Mouse (Mus musculus) neural tube, embryonic 12.5 days (tissue): Measurements from ENCODE around the gene Ier5. TPM values are rescaled to one million over a fixed set of nuclear protein-coding genes. Genes with fewer than 3 reads are reported as not detected.

Source experiments
- ATAC-seq: fragments of 200-750 bp; cut with Nextera tagmentation; 2 replicates; pipeline ENCODE4 v1.8.0; 2017; ENCODE audit warnings: low read depth, mild to moderate bottlenecking, moderate TSS enrichment, moderate library complexity; ENCODE audit not compliant: low FRiP score
- H3K27ac ChIP-seq: fragments of 300-500 bp; sonication (generic); 2 replicates; pipeline ENCODE4 v1.5.1; 2016
- H3K27me3 ChIP-seq: fragments of 300-500 bp; sonication (generic); replicated peaks from 2 replicates; pipeline ENCODE4 v1.6.1; 2016; ENCODE audit warnings: mild to moderate bottlenecking
- H3K36me3 ChIP-seq: fragments of 300-500 bp; sonication (generic); 2 replicates; pipeline ENCODE4 v1.6.1; 2016; ENCODE audit warnings: mild to moderate bottlenecking
- H3K4me1 ChIP-seq: fragments of 300-500 bp; sonication (generic); 2 replicates; pipeline ENCODE4 v1.6.1; 2016
- H3K4me2 ChIP-seq: fragments of 300-500 bp; sonication (generic); replicated peaks from 2 replicates; pipeline ENCODE4 v1.6.1; 2016; ENCODE audit warnings: mild to moderate bottlenecking
- H3K4me3 ChIP-seq: fragments of 300-500 bp; sonication (generic); 2 replicates; pipeline ENCODE4 v1.5.1; 2016
- H3K9ac ChIP-seq: fragments of 300-500 bp; sonication (generic); 2 replicates; pipeline ENCODE4 v1.6.1; 2016; ENCODE audit warnings: mild to moderate bottlenecking
- H3K9me3 ChIP-seq: fragments of 300-500 bp; sonication (generic); 2 replicates; pipeline ENCODE4 v1.6.1; 2016; ENCODE audit warnings: mild to moderate bottlenecking
- WGBS: fragments of 180-500 bp; shearing (Covaris S2); methylation state at CpG from one replicate; pipeline ENCODE4 v1.1.7; 2016; 5-methylcytosine and 5-hydroxymethylcytosine counted together
- polyA plus RNA-seq: library from polyadenylated mRNA; unstranded; fragments of >200 nt; fragmentation: Nextera tagmentation; extraction: Ambion mirVana; gene quantifications from 2 replicates; pipeline ENCODE4 v1.2.1, GENCODE M21; 2016

The Ier5 gene
- polyA plus RNA-seq, 1 experiment from 2014 or later: 23.2 TPM

DNA sequence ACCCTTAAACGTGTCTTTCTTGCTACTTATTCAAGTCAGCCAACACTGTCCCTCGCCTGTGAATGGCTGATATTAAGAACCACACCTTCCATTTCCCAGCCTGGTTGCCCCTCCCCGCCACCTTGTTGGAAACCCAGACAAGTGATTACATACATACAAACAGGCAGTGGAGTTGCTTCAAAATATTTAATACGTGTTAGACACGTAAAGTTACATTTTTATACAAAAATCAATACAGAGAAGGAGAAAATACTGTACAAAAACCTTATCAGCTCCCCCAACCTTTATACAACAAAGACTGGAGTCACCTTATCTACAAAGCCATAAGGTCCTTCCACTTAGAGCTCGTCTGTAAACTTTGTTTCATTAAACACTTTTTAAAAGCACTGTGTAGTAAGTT, 2.1 kb downstream of the Ier5 start:
- Histone ChIP-seq H3K9ac (peak overlapping the region; percentile 100; the same call in 1 of the 2 replicates), H3K4me2 (peak overlapping the region; percentile 79)
- 32% methylated on average over 6 of the region's 6 CpGs for WGBS

DNA sequence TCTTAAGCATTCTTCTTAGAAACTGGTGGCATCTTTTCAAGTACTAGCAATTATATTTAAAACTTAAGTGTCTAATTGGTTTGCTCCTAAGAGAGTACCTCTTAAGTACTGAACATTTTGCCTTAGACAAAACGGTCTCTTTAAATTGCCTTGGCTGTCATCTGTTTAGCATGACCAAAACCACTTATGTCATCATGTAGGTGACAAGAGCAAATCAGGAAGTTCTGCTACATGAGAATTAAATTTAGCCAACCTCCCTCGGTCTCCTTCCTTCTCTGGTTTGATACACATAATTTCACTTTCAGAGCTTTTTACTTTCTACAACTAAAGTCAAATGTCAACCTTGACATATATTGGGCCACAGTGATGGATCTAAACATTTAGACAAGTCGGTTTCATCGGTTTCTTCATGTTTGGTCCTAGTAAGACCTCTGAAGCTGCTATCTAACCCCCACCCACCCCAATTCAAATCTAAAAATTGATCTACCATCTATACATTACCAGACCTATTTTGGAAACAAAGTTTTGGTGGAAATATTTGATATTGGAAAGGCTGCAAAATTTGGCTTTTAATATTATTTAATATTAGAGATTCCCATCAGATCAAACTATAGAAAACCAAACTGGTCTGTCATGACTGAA, 2.7 kb downstream of the Ier5 start:
- peak overlapping the region; percentile 79 for H3K4me2 ChIP-seq
- no peak overlapping the region for H3K27ac ChIP-seq
- H3K36me3 ChIP-seq: no peaks in the 10 kb centered on the region
- H3K4me3 ChIP-seq: peak overlapping the region; percentile 100
- peaks cover 32% of the 10 kb centered on the region for H3K4me1 ChIP-seq
- 88% methylated on average over 4 of the region's 4 CpGs for WGBS
- H3K9ac ChIP-seq: no peak overlapping the region
- no peak for ATAC-seq
- H3K9me3 ChIP-seq: no peaks in the 10 kb centered on the region
- H3K27me3 ChIP-seq: no peaks in the 10 kb centered on the region

More for the DNA sequence above, 2.1 kb downstream of the Ier5 start:
- Histone ChIP-seq H3K27ac (no peak overlapping the region), H3K9me3 (no peaks in the 10 kb centered on the region), H3K27me3 (no peaks in the 10 kb centered on the region), H3K4me3 (peak overlapping the region; percentile 100), H3K36me3 (no peaks in the 10 kb centered on the region), H3K4me1 (peaks cover 26% of the 10 kb centered on the region)
- ATAC-seq: no peak

- peaks cover 36% of the 10 kb centered on the region for H3K4me1 ChIP-seq
- H3K9me3 ChIP-seq: no peaks in the 10 kb centered on the region
- H3K36me3 ChIP-seq: no peaks in the 10 kb centered on the region
- no peaks in the 10 kb centered on the region for H3K27me3 ChIP-seq
- H3K9ac ChIP-seq: no peak overlapping the region
- H3K4me3 ChIP-seq: no peak overlapping the region
- no peak for ATAC-seq
- WGBS: 59% methylated on average over 9 of the region's 9 CpGs
- no peak overlapping the region for H3K4me2 ChIP-seq
- no peak overlapping the region for H3K27ac ChIP-seq
Measured at GRCm38 (mm10) chr1:155093971-155094707, 5.3 kb downstream of the Ier5 start.

- no peak overlapping the region for H3K4me2 ChIP-seq
- no peak overlapping the region for H3K27ac ChIP-seq
- peaks cover 36% of the 10 kb centered on the region for H3K4me1 ChIP-seq
- 0 out of 2 replicates have a peak, but pooled peaks have one; percentile 14 for ATAC-seq
- no peaks in the 10 kb centered on the region for H3K36me3 ChIP-seq
- WGBS: 35% methylated on average over 4 of the region's 4 CpGs
- H3K9ac ChIP-seq: no peak overlapping the region
- no peaks in the 10 kb centered on the region for H3K27me3 ChIP-seq
- no peaks in the 10 kb centered on the region for H3K9me3 ChIP-seq
- no peak overlapping the region for H3K4me3 ChIP-seq
Measured at GRCm38 (mm10) chr1:155093145-155093791, 6.2 kb downstream of the Ier5 start.

GRCm38 (mm10) chr1:155091842-155092800, 7.3 kb downstream of the Ier5 start:
- ATAC-seq: peak; percentile 81
- H3K4me1 ChIP-seq: peaks cover 33% of the 10 kb centered on the region
- peak overlapping the region; percentile 53; the same call in 1 of the 2 replicates for H3K27ac ChIP-seq
- WGBS: 10% methylated on average over 14 of the region's 14 CpGs
- no peak overlapping the region for H3K9ac ChIP-seq
- no peaks in the 10 kb centered on the region for H3K27me3 ChIP-seq
- peak overlapping the region; percentile 32 for H3K4me2 ChIP-seq
- no peak overlapping the region for H3K4me3 ChIP-seq
- H3K36me3 ChIP-seq: no peaks in the 10 kb centered on the region
- H3K9me3 ChIP-seq: no peaks in the 10 kb centered on the region

- no peak for ATAC-seq
- no peak overlapping the region for H3K9ac ChIP-seq
- H3K36me3 ChIP-seq: no peaks in the 10 kb centered on the region
- H3K4me3 ChIP-seq: no peak overlapping the region
- H3K27ac ChIP-seq: no peak overlapping the region
- no peaks in the 10 kb centered on the region for H3K27me3 ChIP-seq
- H3K9me3 ChIP-seq: no peaks in the 10 kb centered on the region
- WGBS: 61% methylated on average over 7 of the region's 7 CpGs
- no peak overlapping the region for H3K4me2 ChIP-seq
- H3K4me1 ChIP-seq: peaks cover 34% of the 10 kb centered on the region
Measured at GRCm38 (mm10) chr1:155091374-155091841, 8.0 kb downstream of the Ier5 start.

- no peak overlapping the region for H3K4me2 ChIP-seq
- H3K9me3 ChIP-seq: no peaks in the 10 kb centered on the region
- no peak overlapping the region for H3K27ac ChIP-seq
- WGBS: 70% methylated on average over 1 of the region's 1 CpGs
- no peak overlapping the region for H3K9ac ChIP-seq
- H3K4me3 ChIP-seq: no peak overlapping the region
- no peak for ATAC-seq
- H3K27me3 ChIP-seq: no peaks in the 10 kb centered on the region
- H3K36me3 ChIP-seq: no peaks in the 10 kb centered on the region
- peaks cover 40% of the 10 kb centered on the region for H3K4me1 ChIP-seq
Measured at GRCm38 (mm10) chr1:155090736-155091135, 8.7 kb downstream of the Ier5 start.

DNA sequence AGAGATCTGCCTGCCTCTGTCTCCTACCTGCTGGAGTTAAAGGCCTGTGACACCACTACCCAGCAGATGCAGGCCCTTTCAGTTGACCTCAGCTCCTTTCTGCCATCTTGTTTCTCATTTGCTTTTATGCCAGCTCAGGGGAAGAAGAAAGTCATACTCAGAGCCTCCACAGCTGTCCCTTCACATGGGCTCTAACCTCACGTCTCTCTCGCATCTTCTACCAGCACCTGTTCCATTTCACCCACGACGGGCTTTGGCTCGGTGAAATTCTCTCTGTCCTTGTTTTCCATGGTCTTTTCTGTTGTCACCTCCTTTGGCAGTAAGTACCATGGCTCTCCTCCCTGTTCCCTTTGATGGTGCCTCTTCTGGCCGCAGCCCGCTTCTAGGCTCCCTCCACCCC, 9.1 kb downstream of the Ier5 start:
- Histone ChIP-seq H3K27ac (no peak overlapping the region), H3K9ac (no peak overlapping the region), H3K4me1 (peaks cover 45% of the 10 kb centered on the region), H3K9me3 (no peaks in the 10 kb centered on the region), H3K4me2 (no peak overlapping the region), H3K36me3 (no peaks in the 10 kb centered on the region), H3K27me3 (no peaks in the 10 kb centered on the region), H3K4me3 (no peak overlapping the region)
- WGBS: 94% methylated on average over 7 of the region's 7 CpGs
- ATAC-seq: no peak

GRCm38 (mm10) chr1:155088847-155089603, 10.4 kb downstream of the Ier5 start:
- H3K4me2 ChIP-seq: no peak overlapping the region
- H3K4me3 ChIP-seq: no peak overlapping the region
- no peaks in the 10 kb centered on the region for H3K27me3 ChIP-seq
- 74% methylated on average over 16 of the region's 16 CpGs for WGBS
- no peak overlapping the region for H3K27ac ChIP-seq
- H3K36me3 ChIP-seq: no peaks in the 10 kb centered on the region
- H3K9ac ChIP-seq: no peak overlapping the region
- ATAC-seq: no peak
- H3K4me1 ChIP-seq: peaks cover 57% of the 10 kb centered on the region
- H3K9me3 ChIP-seq: no peaks in the 10 kb centered on the region

DNA sequence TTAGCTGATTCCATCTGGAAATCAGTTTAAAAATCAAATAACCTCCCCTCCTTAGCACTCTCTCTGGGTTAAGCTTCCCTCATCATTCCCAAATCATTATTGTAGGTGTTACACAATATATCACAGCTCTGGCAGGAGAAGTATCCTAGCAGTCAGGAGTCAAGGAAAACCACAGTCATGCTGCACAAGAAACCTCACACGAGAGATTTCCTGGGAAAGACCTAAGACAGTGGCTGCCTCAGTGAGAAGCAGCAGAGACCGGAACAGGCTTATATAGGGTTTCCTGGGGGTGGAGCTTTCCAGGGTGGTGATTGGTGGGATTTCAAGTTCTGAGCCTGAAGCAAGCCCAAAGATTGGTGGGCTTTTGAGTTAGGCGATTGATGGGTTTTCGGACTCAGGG, 11.4 kb downstream of the Ier5 start:
- Histone ChIP-seq H3K27ac (no peak overlapping the region), H3K4me3 (no peak overlapping the region), H3K4me1 (peaks cover 53% of the 10 kb centered on the region), H3K9ac (no peak overlapping the region), H3K36me3 (no peaks in the 10 kb centered on the region), H3K27me3 (no peaks in the 10 kb centered on the region), H3K4me2 (no peak overlapping the region), H3K9me3 (no peaks in the 10 kb centered on the region)
- WGBS: 95% methylated on average over 4 of the region's 4 CpGs
- no peak for ATAC-seq

DNA sequence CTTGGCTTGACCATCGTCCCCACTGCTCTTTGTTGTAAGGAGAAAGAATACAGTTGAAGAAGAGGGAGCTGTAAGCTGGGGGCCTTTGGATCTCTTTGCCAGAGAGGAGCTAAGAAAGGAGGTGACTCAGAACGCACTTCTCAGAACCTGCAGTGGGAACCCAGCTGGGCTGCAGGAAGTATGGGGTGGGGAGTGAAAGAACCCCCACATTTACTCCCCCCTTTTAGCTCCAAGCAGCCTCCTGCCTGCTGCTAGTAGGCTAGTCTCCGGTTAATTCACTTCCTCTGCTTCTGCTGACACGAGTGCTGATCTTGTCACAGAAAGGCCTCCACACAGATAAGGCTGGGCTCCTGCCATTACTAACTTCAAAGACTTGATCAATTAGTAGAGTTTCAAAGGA, 12.5 kb downstream of the Ier5 start:
- H3K36me3 ChIP-seq: no peaks in the 10 kb centered on the region
- no peak overlapping the region for H3K4me3 ChIP-seq
- H3K27ac ChIP-seq: no peak overlapping the region
- H3K9me3 ChIP-seq: no peaks in the 10 kb centered on the region
- no peaks in the 10 kb centered on the region for H3K27me3 ChIP-seq
- H3K4me1 ChIP-seq: peaks cover 53% of the 10 kb centered on the region
- ATAC-seq: no peak
- H3K9ac ChIP-seq: no peak overlapping the region
- 13% methylated on average over 4 of the region's 4 CpGs for WGBS
- 0 out of 2 replicates have a peak overlapping the region, but pooled peaks have one; percentile 12 for H3K4me2 ChIP-seq
